Mouse (Mus musculus): ENCODE results near the gene Tmem255b.

- TF ChIP-seq CTCF (IDR thresholded peaks at IDR 0.05; ENCODE audit: borderline replicate concordance, insufficient read depth, low read length), result no peak
- TF ChIP-seq POLR2A (IDR thresholded peaks at IDR 0.05; ENCODE audit: low read depth, low read length), result no peak
These were observed 77.7 kb downstream of the Tmem255b start for GRCm38 (mm10) chr8:13512677-13513076.
